Mouse (Mus musculus) thymus, adult 2 months (tissue): Measurements from ENCODE around the gene Eva1b.

Experiments
- CTCF ChIP-seq: fragments of 200-500 bp; IDR thresholded peaks from 2 replicates; pipeline ENCODE4 v1.5.1; 2012; ENCODE audit warnings: mild to moderate bottlenecking, control low read depth, low read length, moderate library complexity, borderline replicate concordance; ENCODE audit not compliant: control insufficient read depth, poor library complexity, insufficient read depth; ENCODE audit errors: extremely low read depth
- POLR2A ChIP-seq: fragments of 200-500 bp; IDR thresholded peaks from 2 replicates; pipeline ENCODE4 v1.6.1; 2012; ENCODE audit warnings: mild to moderate bottlenecking, low read length, control low read depth, moderate library complexity; ENCODE audit not compliant: control insufficient read depth, poor library complexity, insufficient read depth; ENCODE audit errors: extremely low read depth

DNA sequence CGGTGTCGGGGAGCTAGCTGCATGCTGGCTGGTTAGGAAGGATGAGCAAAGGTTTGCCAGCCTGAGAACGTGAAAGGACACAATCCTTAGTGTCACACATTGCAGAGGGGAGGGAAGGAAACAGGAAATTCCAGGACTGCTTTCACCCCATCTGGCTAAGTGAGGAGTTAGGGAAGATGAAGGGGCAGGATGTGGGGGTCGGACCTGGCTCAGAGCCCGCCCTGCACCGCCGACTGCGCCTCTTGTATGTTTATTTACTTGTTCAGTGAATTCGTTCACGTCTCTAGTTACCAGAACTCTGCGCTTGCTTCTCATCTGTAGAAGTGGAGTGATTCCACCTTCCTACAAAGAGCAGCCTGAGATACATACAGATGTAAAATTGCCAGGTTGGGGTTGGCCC, 17.0 kb upstream of the Eva1b start:
- TF ChIP-seq CTCF (no peak), POLR2A (no peak)
